Mouse (Mus musculus): ENCODE measurements at regions not wholly inside any gene's neighbourhood (a gene's known extent, or its start where the extent isn't known, plus 50 kb on each side); places are given as distances from the start of the nearest gene placed in this dataset.
A peak's percentile ranks its signal among the peaks of the same experiment; 100 is the strongest.

GRCm38 (mm10) chr6:25321446-25321845, 365.3 kb upstream of the Tmem229a start:
- no peak for DNase-seq

GRCm38 (mm10) chr6:25320291-25320844, 364.3 kb upstream of the Tmem229a start:
- DNase-seq: no peak

- no peak for DNase-seq
Observed at GRCm38 (mm10) chr6:25307471-25307870, 351.4 kb upstream of the Tmem229a start.

GRCm38 (mm10) chr6:25304844-25305504, 348.9 kb upstream of the Tmem229a start:
- no peak for DNase-seq

GRCm38 (mm10) chr6:25291613-25292012, 335.5 kb upstream of the Tmem229a start:
- no peak for DNase-seq

GRCm38 (mm10) chr6:25287591-25287990, 331.5 kb upstream of the Tmem229a start:
- DNase-seq: no peak

GRCm38 (mm10) chr6:25286313-25286712, 330.2 kb upstream of the Tmem229a start:
- DNase-seq: no peak

- DNase-seq: peak; percentile 41
Observed at GRCm38 (mm10) chr6:25278509-25278908, 322.4 kb upstream of the Tmem229a start.

- DNase-seq: peak; percentile 46
Observed at GRCm38 (mm10) chr6:25277703-25278447, 321.8 kb upstream of the Tmem229a start.

GRCm38 (mm10) chr6:25276221-25276620, 320.1 kb upstream of the Tmem229a start:
- DNase-seq: peak; percentile 62

- DNase-seq: no peak
Observed at GRCm38 (mm10) chr6:25260559-25260958, 304.5 kb upstream of the Tmem229a start.

- DNase-seq: no peak
Observed at GRCm38 (mm10) chr6:25255762-25256161, 299.7 kb upstream of the Tmem229a start.

GRCm38 (mm10) chr6:25237021-25237420, 280.9 kb upstream of the Tmem229a start:
- DNase-seq: no peak

- DNase-seq: no peak
Observed at GRCm38 (mm10) chr6:25236616-25237015, 280.5 kb upstream of the Tmem229a start.
